Mouse (Mus musculus) forebrain, embryonic 16.5 days (tissue): ENCODE data around the gene Aprt. TPM values are rescaled to one million over a fixed set of nuclear protein-coding genes. Genes with fewer than 3 reads are reported as not detected.

Experiments used
- ATAC-seq: fragments of 200-750 bp; cut with Nextera tagmentation; 2 replicates; pipeline ENCODE4 v1.8.0; 2017; ENCODE audit warnings: mild to moderate bottlenecking, moderate library complexity
- H3K27ac ChIP-seq: fragments of 300-500 bp; sonication (generic); 2 replicates; pipeline ENCODE4 v1.5.1; 2014; ENCODE audit warnings: low read length, control low read depth
- H3K27me3 ChIP-seq: fragments of 300-500 bp; sonication (generic); replicated peaks from 2 replicates; pipeline ENCODE4 v1.6.1; 2014; ENCODE audit warnings: low read length; ENCODE audit not compliant: control insufficient read depth, insufficient read depth
- H3K36me3 ChIP-seq: fragments of 300-500 bp; sonication (generic); 2 replicates; pipeline ENCODE4 v1.6.1; 2014; ENCODE audit not compliant: control insufficient read depth, insufficient read depth
- H3K4me1 ChIP-seq: fragments of 300-500 bp; sonication (generic); replicated peaks from 2 replicates; pipeline ENCODE4 v1.6.1; 2014; ENCODE audit warnings: low read length; ENCODE audit not compliant: control insufficient read depth, insufficient read depth
- H3K4me2 ChIP-seq: fragments of 300-500 bp; sonication (generic); 2 replicates; pipeline ENCODE4 v1.6.1; 2014; ENCODE audit warnings: mild to moderate bottlenecking, low read length, control low read depth
- H3K4me3 ChIP-seq: fragments of 300-500 bp; sonication (generic); replicated peaks from 2 replicates; pipeline ENCODE4 v1.5.1; 2014; ENCODE audit warnings: mild to moderate bottlenecking, low read length, control low read depth
- H3K9ac ChIP-seq: fragments of 300-500 bp; sonication (generic); replicated peaks from 2 replicates; pipeline ENCODE4 v1.6.1; 2014; ENCODE audit warnings: low read depth, low read length, control low read depth
- H3K9me3 ChIP-seq: fragments of 300-500 bp; sonication (generic); 2 replicates; pipeline ENCODE4 v1.6.1; 2016; ENCODE audit warnings: low read length; ENCODE audit not compliant: control insufficient read depth
- WGBS: fragments of 180-500 bp; shearing (Covaris S2); extraction: QIAGEN DNeasy Blood & Tissue Kit; methylation state at CpG from one replicate; pipeline ENCODE4 v1.1.7; 2014; 5-methylcytosine and 5-hydroxymethylcytosine counted together
- polyA plus RNA-seq: library from polyadenylated mRNA; unstranded; fragments of >200 nt; fragmentation: Nextera tagmentation; extraction: Ambion mirVana; gene quantifications from 2 replicates; pipeline ENCODE4 v1.2.1, GENCODE M21; 2015

The Aprt gene
- polyA plus RNA-seq, 1 experiment from 2014 or later, result 204 TPM

- no peak for ATAC-seq
- 76% methylated on average over 13 of the region's 13 CpGs for WGBS
- Histone ChIP-seq H3K4me2 (no peak overlapping the region), H3K27me3 (peaks cover 22% of the 10 kb centered on the region), H3K4me1 (peaks cover 20% of the 10 kb centered on the region), H3K36me3 (no peaks in the 10 kb centered on the region), H3K9ac (no peak overlapping the region), H3K4me3 (no peak overlapping the region), H3K9me3 (no peaks in the 10 kb centered on the region), H3K27ac (no peak overlapping the region)
These were observed 28.4 kb downstream of the Aprt start for GRCm38 (mm10) chr8:122548331-122548730.

- no peak for ATAC-seq
- H3K36me3 ChIP-seq, result no peaks in the 10 kb centered on the region
- H3K4me1 ChIP-seq, result peaks cover 20% of the 10 kb centered on the region
- H3K9ac ChIP-seq, result no peak overlapping the region
- H3K4me2 ChIP-seq, result no peak overlapping the region
- peaks cover 22% of the 10 kb centered on the region for H3K27me3 ChIP-seq
- WGBS, result 35% methylated on average over 5 of the region's 5 CpGs
- no peak overlapping the region for H3K27ac ChIP-seq
- no peak overlapping the region for H3K4me3 ChIP-seq
- no peaks in the 10 kb centered on the region for H3K9me3 ChIP-seq
These were observed 28.9 kb downstream of the Aprt start for GRCm38 (mm10) chr8:122547815-122548214.

GRCm38 (mm10) chr8:122546811-122547453 lies 29.8 kb downstream of the Aprt start:
- no peak overlapping the region for H3K4me2 ChIP-seq

GRCm38 (mm10) chr8:122546066-122546755 lies 30.5 kb downstream of the Aprt start:
- H3K4me1 ChIP-seq, result peaks cover 16% of the 10 kb centered on the region
- no peaks in the 10 kb centered on the region for H3K9me3 ChIP-seq
- ATAC-seq, result no peak
- H3K27ac ChIP-seq, result no peak overlapping the region
- no peak overlapping the region for H3K9ac ChIP-seq
- H3K4me3 ChIP-seq, result no peak overlapping the region
- no peaks in the 10 kb centered on the region for H3K36me3 ChIP-seq
- peaks cover 12% of the 10 kb centered on the region for H3K27me3 ChIP-seq
- 94% methylated on average over 5 of the region's 7 CpGs for whole genome bisulfite sequencing
- H3K4me2 ChIP-seq, result no peak overlapping the region

More at GRCm38 (mm10) chr8:122546811-122547453, 29.8 kb downstream of the Aprt start:
- Histone ChIP-seq H3K27ac (no peak overlapping the region), H3K4me1 (peaks cover 20% of the 10 kb centered on the region), H3K9ac (no peak overlapping the region), H3K9me3 (no peaks in the 10 kb centered on the region), H3K4me3 (no peak overlapping the region), H3K36me3 (no peaks in the 10 kb centered on the region), H3K27me3 (peaks cover 19% of the 10 kb centered on the region)
- no peak for ATAC-seq
- 78% methylated on average over 24 of the region's 24 CpGs for WGBS

- H3K9ac ChIP-seq, result no peak overlapping the region
- H3K36me3 ChIP-seq, result no peaks in the 10 kb centered on the region
- no peak overlapping the region for H3K4me2 ChIP-seq
- no peaks in the 10 kb centered on the region for H3K27me3 ChIP-seq
- no peak overlapping the region for H3K27ac ChIP-seq
- no peak overlapping the region for H3K4me3 ChIP-seq
- no peak for ATAC-seq
- WGBS, result 84% methylated on average over 8 of the region's 8 CpGs
- H3K9me3 ChIP-seq, result no peaks in the 10 kb centered on the region
- H3K4me1 ChIP-seq, result no peaks in the 10 kb centered on the region
These were observed 32.6 kb downstream of the Aprt start for GRCm38 (mm10) chr8:122544138-122544537.

GRCm38 (mm10) chr8:122538310-122539076 lies 38.2 kb downstream of the Aprt start:
- Histone ChIP-seq H3K4me1 (no peaks in the 10 kb centered on the region), H3K9ac (no peak overlapping the region), H3K27me3 (no peaks in the 10 kb centered on the region), H3K27ac (no peak overlapping the region), H3K36me3 (no peaks in the 10 kb centered on the region), H3K4me2 (no peak overlapping the region), H3K9me3 (no peaks in the 10 kb centered on the region), H3K4me3 (no peak overlapping the region)
- ATAC-seq, result no peak
- WGBS, result 87% methylated on average over 9 of the region's 9 CpGs

GRCm38 (mm10) chr8:122537812-122538211 lies 38.9 kb downstream of the Aprt start:
- no peak for ATAC-seq
- Histone ChIP-seq H3K36me3 (no peaks in the 10 kb centered on the region), H3K27ac (no peak overlapping the region), H3K27me3 (no peaks in the 10 kb centered on the region), H3K4me1 (no peaks in the 10 kb centered on the region), H3K4me3 (no peak overlapping the region), H3K4me2 (no peak overlapping the region), H3K9me3 (no peaks in the 10 kb centered on the region), H3K9ac (no peak overlapping the region)
- WGBS, result 92% methylated on average over 2 of the region's 2 CpGs

GRCm38 (mm10) chr8:122537033-122537432 lies 39.7 kb downstream of the Aprt start:
- no peak overlapping the region for H3K4me2 ChIP-seq
- no peak overlapping the region for H3K27ac ChIP-seq
- no peak overlapping the region for H3K4me3 ChIP-seq
- WGBS, result 73% methylated on average over 6 of the region's 6 CpGs
- no peaks in the 10 kb centered on the region for H3K36me3 ChIP-seq
- H3K27me3 ChIP-seq, result no peaks in the 10 kb centered on the region
- no peaks in the 10 kb centered on the region for H3K9me3 ChIP-seq
- no peaks in the 10 kb centered on the region for H3K4me1 ChIP-seq
- H3K9ac ChIP-seq, result no peak overlapping the region
- ATAC-seq, result no peak

- H3K9me3 ChIP-seq, result no peaks in the 10 kb centered on the region
- ATAC-seq, result no peak
- whole genome bisulfite sequencing, result 91% methylated on average over 8 of the region's 8 CpGs
- no peak overlapping the region for H3K4me2 ChIP-seq
- no peak overlapping the region for H3K27ac ChIP-seq
- no peak overlapping the region for H3K4me3 ChIP-seq
- H3K4me1 ChIP-seq, result no peaks in the 10 kb centered on the region
- no peaks in the 10 kb centered on the region for H3K36me3 ChIP-seq
- H3K27me3 ChIP-seq, result no peaks in the 10 kb centered on the region
- H3K9ac ChIP-seq, result no peak overlapping the region
These were observed 45.4 kb downstream of the Aprt start for GRCm38 (mm10) chr8:122531312-122531711.
